In the genomic region with DNA sequence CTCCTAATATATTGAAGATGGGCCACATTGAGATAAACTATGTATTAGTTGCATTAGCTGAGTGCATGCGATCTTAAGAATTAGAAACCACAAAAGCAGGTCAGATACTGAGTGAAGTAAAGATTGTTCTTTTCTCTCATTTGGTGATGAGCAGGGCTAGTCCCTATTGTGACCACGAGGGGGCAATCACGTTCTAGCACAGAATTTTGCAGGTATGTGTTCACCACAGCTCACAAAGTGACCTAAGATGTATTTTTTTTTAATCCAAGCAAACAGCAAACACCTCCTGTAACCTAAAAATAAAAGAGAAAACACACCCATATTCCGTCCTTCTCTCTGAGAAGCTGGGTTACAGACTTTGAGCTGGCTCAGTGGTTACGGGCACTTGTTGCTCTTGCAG, we compare ENCODE assay signal across 8 mouse cellular contexts. TPM values are rescaled to one million over a fixed set of nuclear protein-coding genes. Genes with fewer than 3 reads are reported as not detected.
DNase-seq lines count a peak whose midpoint lies in the region; ATAC-seq lines count a peak whose summit lies in the region.

No protein-coding gene starts in this region.

- DNase-seq in heart, adult 8-10 months (ENCODE audit: low spot score): peak; percentile 44
- no peak for DNase-seq in heart, postnatal 25 days (ENCODE audit: low spot score)
- peak; percentile 37 for DNase-seq in MN1 (ENCODE audit: low spot score)
- peak; percentile 86 to 90 for DNase-seq in cerebellum, postnatal 10 days
- DNase-seq in frontal cortex, postnatal 14 days (ENCODE audit: low spot score in 2 of 2): peak; percentile 43 to 69
- peak; percentile 28 to 71 for DNase-seq in layer of hippocampus, adult 8-10 months (ENCODE audit: low spot score in 2 of 2)
- DNase-seq in spleen, postnatal 4 days (ENCODE audit: low spot score in 2 of 2): peak; percentile 34 to 73

- intact Hi-C loops in heart, postnatal 25 days (cut with DNase I): loop anchor here (2.0 to 5.0 kb wide), 3 partner anchors 42 to 68 kb away; no protein-coding TSS in a partner anchor

- ATAC-seq in megakaryocyte, adult 5-6 weeks (ENCODE audit: poor library complexity, severe bottlenecking): peak; percentile 67

RNA-seq across cellular contexts. Expression of a gene that starts 12.1 kb away (rescaled TPM):
- under 1 TPM; 0.28 to 0.43 (median 0.35) TPM for total RNA-seq in heart, adult 8-10 months (2022)
- total RNA-seq in heart, postnatal 25 days (2021): under 1 TPM; 0.68 to 0.73 TPM
- total RNA-seq in layer of hippocampus, adult 8-10 months (2022): 1 to 10 TPM in 2 of 4 experiments, not detected in 2; 2.7 TPM
- total RNA-seq in megakaryocyte, adult 5-6 weeks (2015): 89.4 and 94.3 TPM in 2 replicates
- total RNA-seq in megakaryocyte, adult 5-6 weeks (2017): 93.1 and 96.4 TPM in 2 replicates

RNA-seq across cellular contexts. Expression of a gene that starts 21.3 kb away (rescaled TPM):
- 1 to 10 TPM; 7.6 to 9.6 (median 8.0) TPM for total RNA-seq in heart, adult 8-10 months (2022)
- 1 to 10 TPM; 6.8 to 8.0 TPM for total RNA-seq in heart, postnatal 25 days (2021)
- total RNA-seq in layer of hippocampus, adult 8-10 months (2022): 10 to 100 TPM; 26.2 to 33.3 (median 28.6) TPM
- total RNA-seq in megakaryocyte, adult 5-6 weeks (2015): 21.2 and 25.5 TPM in 2 replicates
- 8.3 and 17.8 TPM in 2 replicates for total RNA-seq in megakaryocyte, adult 5-6 weeks (2017)

Comparison
In these comparisons a context has a peak if more than half of its experiments do, and no peak if none do; other contexts are left out.
1. RNA of a gene that starts 12.1 kb away (total RNA-seq): 89.4 to 96.4 TPM in megakaryocyte, adult 5-6 weeks; 2.7 TPM in layer of hippocampus, adult 8-10 months, 0.68 to 0.73 TPM in heart, postnatal 25 days and 0.28 to 0.43 TPM in heart, adult 8-10 months; every median in the first group is over 10 times any median in the second.